Mouse (Mus musculus): ENCODE measurements around the gene Sostdc1. TPM values are rescaled to one million over a fixed set of nuclear protein-coding genes. Genes with fewer than 3 reads are reported as not detected.

Sostdc1 gene
- total RNA-seq, 1 experiment, result 0.09 TPM

- H3K36me3 ChIP-seq (ENCODE audit: control insufficient read depth, insufficient read depth, low read length, poor library complexity, severe bottlenecking), result no peaks in the 10 kb centered on the region
- in situ Hi-C loops (cut with MboI; ENCODE audit: low sequenced_read_pairs in 2 of 2, unreplicated experiment in 2 of 2), result no loop called here
- no peak for DNase-seq (ENCODE audit: low read depth, low spot score)
- no peak overlapping the region for H3K9ac ChIP-seq (ENCODE audit: insufficient read depth, low read depth, low read length, poor library complexity, severe bottlenecking)
- no peaks in the 10 kb centered on the region for H3K4me1 ChIP-seq (ENCODE audit: control insufficient read depth in 2 of 2, insufficient read depth in 2 of 2, low read length in 2 of 2, poor library complexity in 1 of 2)
- H3K9me3 ChIP-seq (ENCODE audit: control insufficient read depth, insufficient read depth, low read depth, low read length), result no peaks in the 10 kb centered on the region
- no peak overlapping the region for H3K27ac ChIP-seq (ENCODE audit: insufficient read depth, low read depth, low read length, poor library complexity, severe bottlenecking)
- no peak overlapping the region for H3K4me3 ChIP-seq (ENCODE audit: insufficient read depth in 1 of 2, low read depth in 1 of 2, low read length in 2 of 2, poor library complexity in 1 of 2, severe bottlenecking in 1 of 2)
- TF ChIP-seq ZC3H11A (IDR thresholded peaks at IDR 0.05; ENCODE audit: borderline replicate concordance, low read depth, low read length), result no peak
- no peak for TF ChIP-seq MAFK (IDR thresholded peaks at IDR 0.05; ENCODE audit: insufficient read depth, low read depth, low read length)
- no peak for TF ChIP-seq HCFC1 (IDR thresholded peaks at IDR 0.05; ENCODE audit: borderline replicate concordance, insufficient read depth, low read length)
- no peak for TF ChIP-seq CHD2 (IDR thresholded peaks at IDR 0.05; ENCODE audit: low read depth, low read length)
- no peak for TF ChIP-seq ZNF384 (IDR thresholded peaks at IDR 0.05; ENCODE audit: low read depth, low read length)
Observed at GRCm38 (mm10) chr12:36290465-36290864, 23.5 kb upstream of the Sostdc1 start.

- in situ Hi-C loops (cut with MboI; ENCODE audit: low sequenced_read_pairs in 2 of 2, unreplicated experiment in 2 of 2), result no loop called here
- Histone ChIP-seq H3K27ac (ENCODE audit: insufficient read depth, low read depth, low read length, poor library complexity, severe bottlenecking) (no peak overlapping the region), H3K4me1 (ENCODE audit: control insufficient read depth in 2 of 2, insufficient read depth in 2 of 2, low read length in 2 of 2, poor library complexity in 1 of 2) (no peaks in the 10 kb centered on the region)
Observed at GRCm38 (mm10) chr12:36291346-36291745, 22.6 kb upstream of the Sostdc1 start.

GRCm38 (mm10) chr12:36302326-36302725 lies 11.6 kb upstream of the Sostdc1 start:
- in situ Hi-C loops (cut with MboI; ENCODE audit: low sequenced_read_pairs in 2 of 2, unreplicated experiment in 2 of 2), result no loop called here
- TF ChIP-seq HCFC1 (IDR thresholded peaks at IDR 0.05; ENCODE audit: borderline replicate concordance, insufficient read depth, low read length) (no peak), CHD2 (IDR thresholded peaks at IDR 0.05; ENCODE audit: low read depth, low read length) (no peak), MAFK (IDR thresholded peaks at IDR 0.05; ENCODE audit: insufficient read depth, low read depth, low read length) (no peak), ZC3H11A (IDR thresholded peaks at IDR 0.05; ENCODE audit: borderline replicate concordance, low read depth, low read length) (no peak), ZNF384 (IDR thresholded peaks at IDR 0.05; ENCODE audit: low read depth, low read length) (no peak)
- H3K9ac ChIP-seq (ENCODE audit: insufficient read depth, low read depth, low read length, poor library complexity, severe bottlenecking), result no peak overlapping the region
- no peak overlapping the region for H3K27ac ChIP-seq (ENCODE audit: insufficient read depth, low read depth, low read length, poor library complexity, severe bottlenecking)
- H3K36me3 ChIP-seq (ENCODE audit: control insufficient read depth, insufficient read depth, low read length, poor library complexity, severe bottlenecking), result no peaks in the 10 kb centered on the region
- DNase-seq (ENCODE audit: low read depth, low spot score), result no peak
- no peaks in the 10 kb centered on the region for H3K4me1 ChIP-seq (ENCODE audit: control insufficient read depth in 2 of 2, insufficient read depth in 2 of 2, low read length in 2 of 2, poor library complexity in 1 of 2)
- no peaks in the 10 kb centered on the region for H3K9me3 ChIP-seq (ENCODE audit: control insufficient read depth, insufficient read depth, low read depth, low read length)
- no peak overlapping the region for H3K4me3 ChIP-seq (ENCODE audit: insufficient read depth in 1 of 2, low read depth in 1 of 2, low read length in 2 of 2, poor library complexity in 1 of 2, severe bottlenecking in 1 of 2)

More at GRCm38 (mm10) chr12:36291346-36291745, 22.6 kb upstream of the Sostdc1 start:
- Histone ChIP-seq H3K9ac (ENCODE audit: insufficient read depth, low read depth, low read length, poor library complexity, severe bottlenecking) (no peak overlapping the region), H3K4me3 (ENCODE audit: insufficient read depth in 1 of 2, low read depth in 1 of 2, low read length in 2 of 2, poor library complexity in 1 of 2, severe bottlenecking in 1 of 2) (no peak overlapping the region), H3K36me3 (ENCODE audit: control insufficient read depth, insufficient read depth, low read length, poor library complexity, severe bottlenecking) (no peaks in the 10 kb centered on the region), H3K9me3 (ENCODE audit: control insufficient read depth, insufficient read depth, low read depth, low read length) (no peaks in the 10 kb centered on the region)
- no peak for TF ChIP-seq HCFC1 (IDR thresholded peaks at IDR 0.05; ENCODE audit: borderline replicate concordance, insufficient read depth, low read length)
- no peak for TF ChIP-seq CHD2 (IDR thresholded peaks at IDR 0.05; ENCODE audit: low read depth, low read length)
- TF ChIP-seq MAFK (IDR thresholded peaks at IDR 0.05; ENCODE audit: insufficient read depth, low read depth, low read length), result no peak
- no peak for TF ChIP-seq ZC3H11A (IDR thresholded peaks at IDR 0.05; ENCODE audit: borderline replicate concordance, low read depth, low read length)
- DNase-seq (ENCODE audit: low read depth, low spot score), result no peak

- DNase-seq (ENCODE audit: low read depth, low spot score), result no peak
- in situ Hi-C loops (cut with MboI; ENCODE audit: low sequenced_read_pairs in 2 of 2, unreplicated experiment in 2 of 2), result no loop called here
- Histone ChIP-seq H3K9ac (ENCODE audit: insufficient read depth, low read depth, low read length, poor library complexity, severe bottlenecking) (no peak overlapping the region), H3K9me3 (ENCODE audit: control insufficient read depth, insufficient read depth, low read depth, low read length) (no peaks in the 10 kb centered on the region), H3K36me3 (ENCODE audit: control insufficient read depth, insufficient read depth, low read length, poor library complexity, severe bottlenecking) (no peaks in the 10 kb centered on the region), H3K4me3 (ENCODE audit: insufficient read depth in 1 of 2, low read depth in 1 of 2, low read length in 2 of 2, poor library complexity in 1 of 2, severe bottlenecking in 1 of 2) (no peak overlapping the region), H3K27ac (ENCODE audit: insufficient read depth, low read depth, low read length, poor library complexity, severe bottlenecking) (no peak overlapping the region), H3K4me1 (ENCODE audit: control insufficient read depth in 2 of 2, insufficient read depth in 2 of 2, low read length in 2 of 2, poor library complexity in 1 of 2) (no peaks in the 10 kb centered on the region)
- no peak for TF ChIP-seq MAFK (IDR thresholded peaks at IDR 0.05; ENCODE audit: insufficient read depth, low read depth, low read length)
- TF ChIP-seq CHD2 (IDR thresholded peaks at IDR 0.05; ENCODE audit: low read depth, low read length), result no peak
- no peak for TF ChIP-seq HCFC1 (IDR thresholded peaks at IDR 0.05; ENCODE audit: borderline replicate concordance, insufficient read depth, low read length)
- TF ChIP-seq ZC3H11A (IDR thresholded peaks at IDR 0.05; ENCODE audit: borderline replicate concordance, low read depth, low read length), result no peak
- TF ChIP-seq ZNF384 (IDR thresholded peaks at IDR 0.05; ENCODE audit: low read depth, low read length), result no peak
Observed at GRCm38 (mm10) chr12:36302905-36303642, 10.9 kb upstream of the Sostdc1 start.
